Mouse (Mus musculus) Muller cell, postnatal 12 days (primary cell): ENCODE results near the gene Sorbs1.

Source experiments
- DNase-seq: peaks from one replicate; pipeline ENCODE4 v3.0.0-alpha.2; 2015; ENCODE audit errors: inconsistent ontology term

Gene Sorbs1

DNA sequence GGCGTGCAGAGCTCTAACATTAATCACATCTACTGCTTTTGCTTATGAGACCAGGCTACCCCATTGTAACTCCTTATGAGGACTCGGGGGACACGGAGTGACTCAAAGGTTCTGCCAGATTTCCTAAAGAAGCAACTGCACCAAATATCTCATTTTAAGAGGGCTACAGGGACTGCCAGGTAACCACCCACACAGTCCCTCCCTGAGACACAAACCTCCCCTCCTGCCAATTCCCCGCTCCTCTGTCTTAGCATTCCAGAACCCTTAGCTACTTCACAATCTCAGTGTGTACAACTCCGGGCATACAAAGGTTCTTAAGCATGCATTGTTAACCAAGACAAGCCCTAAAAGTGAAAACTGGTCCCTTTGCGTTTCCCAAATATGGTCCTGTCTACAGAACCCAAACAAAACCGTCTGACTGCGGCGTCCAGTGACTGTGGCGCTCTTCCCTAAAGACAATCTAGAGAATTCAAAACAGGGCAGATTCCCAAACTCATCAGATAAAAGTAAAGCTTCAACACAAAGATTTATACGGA, 104.0 kb downstream of the Sorbs1 start:
- peak; percentile 24 for DNase-seq

DNA sequence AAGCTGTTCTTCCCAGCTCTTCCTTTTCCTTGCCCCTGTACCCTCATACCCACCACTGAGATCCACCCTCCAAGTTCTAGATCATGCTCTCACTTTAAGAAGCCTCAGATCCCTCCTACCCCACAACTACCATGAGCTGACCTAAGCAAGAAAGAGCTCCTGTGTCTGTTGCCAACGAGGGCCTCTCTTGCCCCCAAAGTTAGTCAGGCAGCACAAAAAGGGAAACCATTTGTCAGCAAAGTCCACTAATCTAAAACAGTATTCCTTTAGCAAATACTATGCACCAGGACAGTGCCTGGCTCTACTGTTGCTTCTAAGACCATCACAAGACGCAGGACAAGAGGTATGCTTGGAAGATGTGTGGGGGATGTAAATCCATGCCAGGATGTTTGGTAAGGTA, 106.4 kb downstream of the Sorbs1 start:
- DNase-seq: no peak

DNA sequence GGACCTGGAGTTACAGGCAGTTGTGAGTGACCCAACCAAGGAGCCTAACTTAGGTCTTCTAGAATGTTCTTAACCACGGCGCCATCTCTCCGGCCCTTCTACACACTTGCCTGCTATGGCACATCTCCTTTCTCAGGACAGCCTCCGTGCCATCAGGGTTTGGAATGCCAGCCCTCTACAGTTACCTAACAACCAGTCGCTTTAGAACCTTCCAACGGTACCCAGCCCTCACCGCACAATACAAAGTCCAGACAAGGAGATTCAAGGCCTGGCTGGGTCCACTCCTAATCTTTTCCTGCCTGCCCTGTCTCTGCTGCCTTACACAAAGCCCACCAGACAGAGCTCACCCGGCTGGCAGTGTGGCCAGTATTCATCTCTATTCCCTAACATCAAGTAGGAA, 106.9 kb downstream of the Sorbs1 start:
- no peak for DNase-seq

DNA sequence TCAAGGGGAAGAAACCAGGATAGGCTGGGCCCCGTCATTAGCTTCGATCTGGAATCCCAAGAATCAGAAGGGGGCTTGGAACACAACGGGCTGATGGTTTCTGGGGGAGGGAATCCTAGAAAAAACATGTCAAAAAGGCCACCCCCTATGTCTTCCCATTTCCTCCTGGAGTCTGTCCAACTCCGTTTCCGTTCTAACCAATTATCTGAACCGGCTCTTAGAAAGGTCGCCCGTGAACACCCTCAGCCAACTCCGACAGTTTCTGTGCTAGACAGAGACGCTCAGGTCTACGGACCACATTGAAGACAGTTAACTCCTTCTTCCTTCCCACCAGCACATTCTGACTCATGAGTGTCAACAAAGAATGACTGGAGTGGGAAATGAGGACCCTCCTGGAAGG, 107.8 kb downstream of the Sorbs1 start:
- no peak for DNase-seq

DNA sequence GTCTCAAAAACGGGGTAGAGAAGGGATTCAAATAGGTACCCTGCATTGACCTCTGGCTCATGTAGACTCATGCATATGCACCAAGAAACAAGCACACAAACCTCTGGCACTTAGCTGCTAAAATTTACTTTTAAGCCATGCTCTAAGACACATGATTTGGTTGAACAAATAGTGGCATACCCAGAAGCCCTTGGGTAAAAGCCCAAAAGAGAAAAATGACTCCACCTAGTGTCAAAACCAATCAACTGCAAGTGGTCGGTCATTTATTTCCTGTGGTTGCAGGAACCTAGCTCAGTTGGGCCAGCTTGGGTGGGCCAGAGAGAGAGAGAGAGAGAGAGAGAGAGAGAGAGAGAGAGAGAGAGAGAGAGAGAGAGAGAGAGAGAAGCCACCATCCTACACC, 109.0 kb downstream of the Sorbs1 start:
- no peak for DNase-seq

DNA sequence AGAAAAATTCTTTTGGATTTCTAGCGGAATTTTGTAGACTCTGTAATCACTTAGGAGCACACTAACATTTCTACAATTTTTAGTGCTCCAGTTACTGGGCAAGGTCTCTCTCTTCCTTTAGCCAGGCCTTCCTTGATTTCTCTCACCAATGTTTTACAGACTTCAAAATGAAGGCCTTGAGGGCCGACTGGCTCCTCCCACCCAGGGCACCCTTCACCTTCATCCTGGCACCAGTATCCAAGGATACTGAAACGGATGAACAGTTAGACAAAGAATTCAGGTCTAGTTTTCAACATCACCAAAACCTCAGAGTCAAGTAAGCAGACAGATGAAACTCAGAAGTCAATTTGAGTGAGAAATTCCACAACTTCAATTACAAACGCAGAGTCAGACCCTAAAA, 109.6 kb downstream of the Sorbs1 start:
- DNase-seq: no peak

DNA sequence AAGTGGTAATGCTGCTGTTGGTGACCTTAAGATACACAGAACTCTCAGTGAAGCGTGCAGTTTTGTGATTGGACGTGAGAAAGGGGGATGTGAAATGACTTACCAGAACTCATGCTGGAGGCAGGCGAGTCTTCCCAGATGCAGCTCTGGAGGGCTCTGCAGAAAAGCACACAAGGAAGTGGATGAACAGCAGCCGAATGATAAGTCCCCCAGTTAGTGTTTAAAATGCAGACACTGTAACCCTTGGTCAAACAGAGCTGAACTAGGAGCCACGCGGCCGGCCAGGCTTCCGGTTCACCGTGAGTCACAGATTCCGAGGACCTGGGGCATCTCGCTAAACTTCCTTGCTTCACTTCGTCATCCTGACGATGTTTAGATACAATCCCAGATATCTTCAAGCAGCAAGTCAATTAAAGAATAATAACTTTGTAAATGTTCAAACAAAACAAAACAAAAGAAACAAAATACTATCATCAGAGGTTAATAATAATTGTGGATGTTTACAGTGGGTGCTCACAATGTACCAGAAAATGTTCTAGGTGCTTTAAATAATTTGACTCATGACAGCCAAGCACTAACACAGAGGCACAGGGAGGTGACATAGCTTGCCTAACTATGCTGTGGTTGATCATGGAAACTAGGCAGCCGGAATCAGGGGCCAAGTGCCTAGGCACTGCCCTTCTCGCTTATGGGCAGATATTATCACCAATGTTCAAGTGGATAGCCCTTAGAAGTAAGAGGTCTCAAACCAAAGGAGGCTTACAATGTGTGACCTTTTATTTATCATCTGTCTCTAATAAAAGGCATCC, 111.2 kb downstream of the Sorbs1 start:
- DNase-seq: no peak

DNA sequence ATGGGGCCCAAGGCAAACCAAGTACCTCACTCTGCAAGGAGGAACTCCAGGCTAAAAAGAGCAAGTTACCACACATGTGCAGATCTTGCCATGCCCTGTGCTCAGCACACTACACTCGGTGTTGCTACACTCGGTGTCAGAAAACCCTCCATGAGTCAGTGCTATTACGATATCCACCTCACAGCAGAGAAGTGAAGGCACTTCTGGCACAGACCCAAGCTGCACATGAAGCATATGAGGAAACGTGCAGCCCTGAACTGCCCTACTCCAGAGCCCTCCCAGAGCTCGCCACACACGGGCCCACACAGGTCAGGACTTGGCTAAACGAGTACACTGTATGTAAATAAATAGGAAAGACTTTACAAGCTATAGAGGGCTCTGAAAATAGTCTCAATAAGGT, 112.4 kb downstream of the Sorbs1 start:
- no peak for DNase-seq

DNA sequence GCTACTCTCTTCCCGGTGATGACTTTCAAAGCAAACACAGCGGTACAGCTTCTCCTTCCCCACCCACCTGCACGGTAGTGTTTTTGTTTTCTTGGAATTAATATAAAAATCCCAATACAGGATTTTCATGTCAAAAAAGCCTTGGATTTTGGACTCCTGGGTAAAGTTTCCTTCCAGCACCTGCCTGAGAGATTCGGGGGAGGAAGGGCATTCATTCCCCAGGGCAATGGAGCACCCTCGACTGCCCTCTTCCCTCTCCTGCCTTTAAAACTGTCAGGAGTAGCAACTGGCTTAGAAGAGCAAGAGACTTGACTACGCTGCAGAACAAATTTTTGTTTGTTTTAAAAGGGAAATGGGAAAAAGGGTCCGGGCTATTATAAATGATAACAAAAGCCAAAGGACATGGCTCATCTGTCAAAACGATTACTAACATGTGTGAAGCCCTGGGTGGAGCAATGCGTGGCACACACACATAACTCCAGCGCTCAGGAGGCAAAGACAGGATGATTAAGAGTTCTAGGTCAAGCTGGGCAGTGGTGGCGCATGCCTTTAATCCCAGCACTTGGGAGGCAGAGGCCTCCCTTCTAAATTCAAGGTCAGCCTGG, 113.1 kb downstream of the Sorbs1 start:
- no peak for DNase-seq

DNA sequence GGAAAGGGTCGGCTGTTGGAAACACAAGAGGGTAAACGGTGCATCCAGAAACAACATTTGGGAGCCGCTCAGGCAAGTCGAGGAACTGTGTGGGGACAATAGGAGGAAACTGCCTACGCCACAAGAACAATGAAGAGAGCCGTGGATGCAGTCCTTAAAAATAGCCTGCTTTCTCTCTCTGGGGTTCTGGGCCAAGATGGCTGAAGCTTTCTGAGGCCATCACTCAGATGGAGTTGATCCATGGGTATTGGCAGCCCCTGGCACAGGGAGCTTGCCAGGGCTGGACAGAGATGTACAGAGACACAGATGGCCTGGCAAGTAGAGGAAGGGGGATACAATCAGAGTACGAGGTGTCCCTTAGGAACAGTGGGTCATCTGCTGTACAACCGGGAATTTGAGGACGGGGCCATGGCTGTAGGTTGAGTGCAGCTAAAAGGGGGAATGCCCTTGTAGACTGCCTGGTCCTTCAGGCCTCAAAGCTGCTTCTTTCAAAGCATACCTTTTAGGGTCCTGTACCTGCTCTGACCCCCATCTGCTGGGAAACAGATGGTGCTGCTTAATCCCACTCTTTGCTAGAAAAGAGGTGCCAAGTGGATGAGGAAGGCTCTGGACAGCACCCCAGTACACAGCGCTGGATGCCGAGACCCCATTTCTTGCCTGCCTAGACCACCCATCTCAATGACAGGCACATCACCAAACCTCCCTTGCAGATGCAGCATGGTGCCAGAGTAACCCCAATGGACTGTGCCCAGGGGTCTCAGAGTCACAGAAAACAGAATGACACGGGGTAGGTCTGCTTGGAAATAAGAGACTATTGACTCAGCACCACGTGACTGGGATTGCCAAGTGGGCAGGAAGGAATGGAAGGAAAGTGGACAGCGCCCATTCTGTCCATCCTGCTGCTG, 117.6 kb downstream of the Sorbs1 start:
- DNase-seq: no peak

DNA sequence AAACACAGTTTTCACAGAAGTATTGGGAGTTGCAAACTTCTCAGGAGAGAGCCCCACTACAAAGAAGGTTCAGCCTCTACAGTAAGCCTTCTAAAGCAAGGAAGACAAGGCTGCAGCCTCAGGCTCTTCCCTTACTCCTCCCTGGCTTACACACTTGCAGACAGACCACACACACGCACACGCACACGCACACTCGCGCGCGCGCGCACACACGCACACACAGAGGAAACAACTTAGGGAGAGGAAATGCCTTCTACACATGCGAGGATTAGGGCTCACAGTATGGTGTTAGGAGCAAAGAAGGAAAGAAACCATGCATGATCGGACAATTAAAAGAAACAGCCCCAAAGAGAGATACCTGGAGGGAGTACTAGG, 118.3 kb downstream of the Sorbs1 start:
- no peak for DNase-seq

DNA sequence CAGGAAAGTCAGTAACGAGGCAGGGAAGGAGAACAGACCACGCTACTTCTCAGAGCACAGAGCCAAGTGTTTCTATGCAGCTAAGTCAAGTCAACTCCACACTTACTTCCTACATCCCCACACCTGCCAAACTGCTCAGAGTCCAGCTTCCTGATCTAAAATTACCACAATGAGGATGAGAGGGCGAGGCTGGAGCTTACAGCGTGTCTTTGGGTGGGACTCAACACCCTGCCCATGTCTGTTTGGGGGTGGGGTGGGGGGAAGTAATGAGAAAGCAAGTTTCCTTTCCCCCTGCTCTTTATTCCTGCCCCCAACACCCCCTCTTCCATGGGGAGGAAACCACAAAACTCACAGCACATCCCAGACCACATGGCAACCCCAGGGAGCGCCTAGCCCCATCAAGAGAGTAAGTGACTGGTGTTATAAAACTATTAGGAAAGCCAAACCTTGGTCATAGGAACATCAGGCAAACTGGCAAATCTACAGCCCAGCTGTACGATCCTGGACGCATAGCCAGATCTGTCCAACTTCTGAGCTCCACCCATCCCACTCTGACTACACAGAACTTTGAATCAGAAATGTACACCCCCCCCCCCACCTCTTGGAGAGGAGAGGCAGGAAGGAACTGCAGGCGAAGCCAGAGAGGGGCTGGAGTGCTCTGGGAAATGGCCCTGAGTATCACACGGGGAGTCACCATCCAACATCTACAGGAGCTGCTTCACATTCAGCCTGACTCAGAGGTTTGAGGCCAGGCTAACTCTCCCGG, 118.8 kb downstream of the Sorbs1 start:
- DNase-seq: no peak

DNA sequence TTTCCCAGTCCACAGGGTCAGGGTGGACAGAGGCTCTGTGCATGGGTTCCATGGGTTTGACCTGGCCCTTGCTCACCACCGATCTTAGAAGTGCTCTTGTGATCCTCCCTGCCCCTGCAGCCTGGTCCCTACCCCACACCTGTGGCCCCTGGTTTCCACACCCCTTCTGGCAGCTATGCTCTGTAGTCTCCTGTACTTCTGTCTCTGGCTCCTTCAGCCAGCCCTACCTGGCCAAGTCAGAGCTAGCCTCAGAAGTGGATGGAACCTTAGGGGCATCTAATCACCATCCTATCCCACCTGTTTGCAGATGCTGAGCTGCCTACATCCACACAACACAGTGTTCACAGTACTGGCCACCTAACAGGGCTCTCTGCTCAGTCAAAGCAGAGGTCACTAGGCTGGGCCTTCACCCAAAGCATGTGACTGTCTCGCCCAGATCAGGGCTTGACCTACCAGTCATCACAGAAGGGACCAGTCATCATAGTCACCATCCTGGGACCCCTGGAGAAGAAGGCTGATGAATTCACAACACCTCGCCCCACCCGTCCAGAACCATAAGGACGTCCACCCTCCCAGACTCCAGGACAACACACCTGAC, 120.7 kb downstream of the Sorbs1 start:
- no peak for DNase-seq

DNA sequence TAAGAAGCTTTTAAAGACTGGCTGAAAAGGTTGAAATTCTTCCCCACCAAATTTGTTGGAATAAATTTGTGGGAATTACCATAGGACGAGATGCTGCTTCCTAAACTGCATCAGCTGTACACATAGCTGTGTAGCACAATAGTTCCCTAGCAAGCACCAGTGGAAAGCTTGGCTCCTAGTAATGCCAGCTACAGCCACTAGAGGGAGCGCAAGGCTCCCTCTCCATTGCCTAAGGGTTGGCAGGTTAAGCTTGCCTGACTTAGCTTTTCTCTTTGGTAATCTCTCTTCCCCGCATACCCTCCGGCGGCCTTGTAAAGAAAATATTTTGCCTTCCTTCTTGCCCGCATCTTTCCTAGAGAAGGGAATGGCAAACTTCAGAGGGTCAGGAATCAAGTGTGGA, 122.1 kb downstream of the Sorbs1 start:
- DNase-seq: peak; percentile 48

DNA sequence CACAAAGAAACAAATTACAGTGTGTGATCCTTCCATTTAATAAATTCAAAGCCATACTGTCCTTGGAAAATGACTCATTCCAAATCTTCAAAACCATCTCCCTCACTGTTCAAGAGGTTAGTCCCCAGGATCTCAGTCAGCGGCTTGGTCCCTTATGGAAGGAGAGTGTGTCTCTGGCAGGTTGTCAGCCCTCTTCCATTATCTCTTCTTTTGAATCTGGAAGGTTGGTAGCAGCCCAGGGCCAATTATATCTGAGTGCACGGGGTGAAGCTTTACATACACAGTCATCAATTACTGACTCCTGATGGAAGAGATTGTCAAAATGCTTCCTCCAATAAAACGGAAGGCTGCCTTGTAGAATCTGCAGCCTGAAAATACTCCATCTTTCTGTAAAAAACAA, 126.7 kb downstream of the Sorbs1 start:
- DNase-seq: no peak

DNA sequence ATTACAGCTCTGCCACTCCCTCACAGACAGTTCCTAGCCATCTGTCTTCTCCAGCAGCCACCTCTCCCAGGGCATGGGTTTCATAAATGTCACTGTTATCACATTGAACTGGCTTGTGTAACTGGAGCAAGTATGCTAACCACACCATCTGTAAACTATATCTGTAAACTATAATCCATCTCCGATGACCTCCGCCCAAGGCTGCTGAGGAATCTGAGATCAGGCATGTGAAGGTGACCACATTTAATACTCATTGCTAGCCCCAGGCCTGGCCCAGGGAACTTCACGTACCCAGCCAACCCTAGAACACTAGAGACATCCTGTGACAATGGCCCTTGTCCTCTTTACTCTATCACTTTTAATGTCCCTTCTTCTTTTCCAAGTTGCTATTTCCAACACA, 128.2 kb downstream of the Sorbs1 start:
- DNase-seq: no peak

DNA sequence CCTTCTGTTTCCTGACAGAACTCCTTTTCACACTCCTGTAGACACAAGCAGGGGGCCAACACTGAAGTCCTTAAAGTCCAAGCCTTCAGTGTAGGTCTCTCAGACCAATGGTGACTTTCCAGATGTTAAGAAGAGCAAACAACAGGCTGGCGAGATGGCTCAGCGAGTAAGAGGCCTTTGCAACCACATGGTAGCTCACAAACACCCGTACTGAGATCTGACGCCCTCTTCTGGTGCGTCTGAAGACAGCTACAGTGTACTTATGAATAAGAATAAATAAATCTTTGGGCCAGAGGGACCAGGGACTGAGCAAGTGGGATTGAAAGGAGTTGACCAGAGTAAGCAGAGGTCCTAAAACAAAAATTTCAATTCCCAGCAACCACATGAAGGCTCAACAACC, 129.6 kb downstream of the Sorbs1 start:
- DNase-seq: no peak

DNA sequence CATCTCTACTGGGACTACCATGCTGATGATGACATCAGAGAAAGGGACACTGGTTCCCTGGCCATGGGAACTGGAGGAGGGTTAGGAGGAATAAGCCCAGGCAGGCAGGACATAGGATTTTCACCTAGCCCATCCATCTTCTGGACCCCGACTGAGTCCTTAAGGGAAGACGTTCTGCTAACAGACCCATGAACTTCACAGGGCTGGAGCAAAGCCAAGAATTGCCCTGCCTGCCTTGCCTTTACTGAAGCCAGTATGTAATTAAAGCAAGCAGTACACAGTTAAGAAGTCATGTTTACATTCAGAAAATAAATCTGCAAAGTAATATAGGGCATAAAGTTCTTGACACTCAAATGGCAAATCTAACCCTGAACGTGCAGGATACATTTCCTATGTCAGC, 132.9 kb downstream of the Sorbs1 start:
- no peak for DNase-seq

DNA sequence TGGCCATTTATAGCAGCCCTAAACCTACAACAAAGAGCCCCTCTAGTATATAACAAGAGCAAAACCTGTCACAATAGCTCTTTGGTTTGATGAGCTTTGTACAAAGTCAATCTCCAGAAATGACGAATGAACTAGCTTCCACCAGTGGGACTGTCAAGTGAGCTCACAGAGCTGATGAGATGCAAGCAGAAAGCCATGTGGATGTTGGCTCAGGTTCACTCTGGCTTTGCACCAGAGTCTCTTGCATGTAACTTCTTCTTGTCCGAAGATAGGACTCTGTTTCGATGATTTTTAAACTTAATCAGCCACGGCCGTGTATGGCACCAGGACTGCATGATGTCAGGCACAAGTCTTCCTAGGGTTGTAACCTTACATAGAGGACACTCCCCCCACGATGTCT, 133.6 kb downstream of the Sorbs1 start:
- DNase-seq: no peak

DNA sequence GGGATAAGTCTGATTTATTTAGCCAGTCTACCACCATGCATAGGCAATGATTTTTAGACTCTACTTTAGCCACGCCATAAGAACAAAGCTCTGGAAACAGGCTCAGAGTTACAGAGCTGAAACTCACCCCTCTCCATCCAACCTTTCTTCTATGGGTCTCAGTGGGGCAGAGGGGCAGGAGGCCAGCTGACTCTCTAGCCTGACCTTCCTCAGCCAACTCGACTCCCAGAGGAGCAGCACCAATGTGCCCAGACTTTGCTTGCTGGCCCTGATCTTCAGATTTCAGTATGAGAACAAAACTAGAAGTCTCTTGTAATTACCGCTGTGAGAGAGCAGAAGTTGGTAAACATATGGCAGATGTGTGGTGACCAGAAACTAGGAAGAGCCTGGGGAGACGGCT, 134.5 kb downstream of the Sorbs1 start:
- DNase-seq: no peak

DNA sequence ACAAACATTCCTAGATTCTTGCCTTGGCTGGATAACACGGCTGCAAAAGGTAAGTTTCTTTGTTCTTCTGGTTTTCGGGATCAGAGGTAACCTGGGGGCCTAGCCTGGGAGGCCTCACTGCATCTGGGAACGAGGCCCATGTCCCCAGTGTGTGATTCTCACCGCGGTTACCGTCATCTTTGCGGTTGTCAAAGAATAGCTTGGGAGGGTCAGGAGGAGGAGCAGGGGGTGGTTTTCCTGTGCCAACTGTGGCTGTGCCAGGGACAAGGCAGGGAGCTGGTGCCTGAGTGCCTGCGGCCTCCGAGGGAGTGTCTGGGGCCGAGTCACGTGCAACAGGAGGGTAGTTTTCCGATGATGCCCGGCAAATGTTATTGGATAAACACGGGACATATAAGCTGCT, 135.9 kb downstream of the Sorbs1 start:
- DNase-seq: peak; percentile 40
